Mouse (Mus musculus): ENCODE results near the gene Dlx3.

GRCm38 (mm10) chr11:95079256-95079875 lies 40.6 kb upstream of the Dlx3 start:
- TF ChIP-seq CTCF (IDR thresholded peaks at IDR 0.05), result no peak
- TF ChIP-seq EP300 (IDR thresholded peaks at IDR 0.05), result peak; percentile 98

Measured in lung, postnatal 0 days (tissue).